Mouse (Mus musculus): ENCODE results near the gene Kcne4.

Kcne4 gene

DNA sequence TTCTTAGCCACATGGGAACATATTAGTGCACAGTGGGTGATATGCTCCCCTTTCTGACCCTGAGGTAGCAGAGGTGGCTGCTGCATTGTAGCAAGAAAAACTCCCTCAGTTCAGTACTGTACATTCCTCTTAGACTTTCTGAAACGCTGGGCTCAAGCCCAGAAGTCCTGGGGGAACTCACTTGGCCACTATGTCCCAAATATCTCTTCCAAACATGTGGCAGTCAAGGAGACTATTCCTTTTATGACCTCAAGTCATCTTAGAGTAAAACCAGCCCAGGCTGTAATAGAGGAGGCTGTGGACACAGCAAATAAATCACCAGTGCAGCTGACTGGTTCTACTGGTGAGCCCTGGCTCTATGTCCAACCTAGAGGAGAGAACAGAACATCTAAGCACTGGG is 45.7 kb downstream of the Kcne4 start:
- no peak for DNase-seq

DNA sequence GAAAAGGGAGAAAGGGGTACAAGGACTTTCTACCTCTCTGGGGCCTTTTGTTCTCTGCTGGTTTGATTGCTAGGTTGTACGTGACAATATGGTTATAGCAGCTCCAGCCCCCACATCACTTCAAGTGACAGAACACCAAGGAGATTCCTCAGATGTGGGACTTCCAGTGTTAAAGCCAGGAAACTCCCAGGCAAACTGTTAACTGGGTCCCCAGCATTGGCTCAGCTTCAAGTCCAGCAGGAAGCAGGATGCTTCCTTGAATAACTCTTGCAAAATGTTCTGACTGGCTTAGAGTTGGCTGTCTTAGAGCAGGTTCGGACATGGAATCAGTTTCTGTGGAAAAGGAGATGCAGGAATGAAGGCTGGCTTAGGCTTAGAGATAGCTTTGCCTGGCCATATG is 47.3 kb downstream of the Kcne4 start:
- DNase-seq = no peak

DNA sequence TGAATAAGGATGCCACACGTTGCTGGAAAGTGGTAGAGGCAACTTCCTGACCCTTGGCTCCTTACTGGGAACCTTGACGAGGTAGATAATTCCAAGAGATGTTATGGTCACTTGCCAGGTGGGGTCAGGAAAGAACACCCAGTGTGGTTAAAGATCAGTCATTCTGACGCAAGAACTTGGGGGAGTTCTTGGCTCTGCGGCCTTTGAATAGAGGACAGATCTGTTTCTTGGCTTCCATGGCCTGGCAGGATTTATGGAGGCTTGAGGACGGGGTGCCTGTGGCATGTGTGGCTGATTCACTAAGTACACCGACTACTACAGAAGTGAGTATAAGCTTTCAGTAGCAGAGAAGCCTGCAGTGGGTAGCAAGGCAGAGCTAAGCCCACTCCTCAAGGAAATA is 47.8 kb downstream of the Kcne4 start:
- DNase-seq = no peak

DNA sequence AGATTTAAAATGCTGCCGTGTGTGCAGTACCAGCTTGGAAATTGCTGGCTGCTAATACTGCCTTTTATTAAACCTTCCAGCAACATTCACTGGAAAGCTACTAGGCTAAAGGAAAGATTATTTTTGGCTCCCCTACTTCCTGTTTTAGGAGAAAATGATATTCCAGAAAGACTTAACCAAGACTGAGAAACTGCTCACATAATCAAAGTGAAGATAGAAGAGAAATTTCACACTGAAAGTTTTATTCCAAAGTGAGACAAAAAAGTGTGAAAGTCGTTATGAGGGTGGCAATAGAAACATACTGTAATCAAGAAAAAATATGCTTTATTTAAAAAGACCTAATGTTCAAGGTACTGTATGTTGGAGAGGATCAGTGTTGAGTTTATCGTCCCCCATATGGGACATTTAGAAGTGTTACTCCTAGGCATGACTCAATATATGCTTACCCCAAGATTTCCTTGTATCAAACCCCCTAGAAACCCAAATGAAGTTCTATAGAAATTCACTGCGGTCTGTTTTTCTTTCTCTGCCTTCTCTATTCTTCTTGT is 48.3 kb downstream of the Kcne4 start:
- no peak for DNase-seq

DNA sequence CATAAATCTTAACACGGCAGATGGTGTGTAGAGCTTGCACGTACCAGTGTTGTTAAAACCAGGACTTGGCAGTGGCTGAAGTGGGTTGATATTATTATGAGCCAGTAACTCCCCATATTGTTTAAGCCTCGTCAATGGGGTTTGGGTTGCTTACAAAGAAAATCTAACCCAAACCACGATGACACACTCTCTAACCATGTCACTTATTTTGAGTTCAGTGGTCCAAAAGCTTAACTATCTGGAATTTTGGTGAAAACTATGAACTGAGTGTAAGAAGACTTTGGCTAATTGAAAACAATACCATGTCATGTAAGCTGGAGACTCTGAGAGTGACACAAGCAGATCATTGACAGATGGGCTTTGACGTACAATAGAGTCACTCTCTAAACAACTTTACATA is 49.4 kb downstream of the Kcne4 start:
- no peak for DNase-seq

DNA sequence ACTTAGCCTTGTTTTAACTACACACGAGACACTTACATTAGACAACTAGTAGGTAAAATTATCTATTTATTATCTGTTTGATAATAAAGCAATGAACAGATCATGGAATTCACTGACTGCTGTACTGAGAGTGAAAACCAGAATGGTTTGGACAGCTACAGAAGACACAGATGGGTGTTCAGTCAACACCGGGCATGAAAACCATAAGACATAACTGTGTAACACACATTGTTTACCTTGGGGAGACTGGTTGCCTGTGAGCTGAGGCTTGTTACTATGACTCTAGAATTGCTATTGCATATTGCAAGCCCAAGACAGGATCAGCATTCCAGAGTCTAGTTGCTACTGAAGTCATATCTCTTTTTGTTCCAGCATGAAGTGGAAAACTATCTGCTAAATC is 49.9 kb downstream of the Kcne4 start:
- no peak for DNase-seq
